Mouse (Mus musculus) MEL (cell line): Measurements from ENCODE around the gene Slc17a5. TPM values are rescaled to one million over a fixed set of nuclear protein-coding genes. Genes with fewer than 3 reads are reported as not detected.

Experiments used
- DNase-seq: peaks from one replicate; pipeline ENCODE4 v3.0.0; 2011; ENCODE audit warnings: low read depth, low spot score
- H3K27ac ChIP-seq: 2 replicates; pipeline ENCODE4 v1.5.1; 2012; ENCODE audit warnings: low read depth, mild to moderate bottlenecking, control low read depth, low read length, moderate library complexity; ENCODE audit not compliant: control insufficient read depth
- H3K27me3 ChIP-seq, 2 experiments: fragments of 150-350 bp in 1 of 2; sonication (generic) in 1 of 2; 2 replicates each; pipeline ENCODE4 v1.6.1; 2012; ENCODE audit warnings: low read length in 2 of 2, mild to moderate bottlenecking in 2 of 2, improper control_type of control experiment in 1 of 2, moderate library complexity in 1 of 2; ENCODE audit not compliant: insufficient read depth in 2 of 2, control insufficient read depth in 1 of 2
- H3K36me3 ChIP-seq, 2 experiments: 2 replicates each; pipeline ENCODE4 v1.6.1; 2012 to 2014; ENCODE audit warnings: low read length in 2 of 2, improper control_type of control experiment in 1 of 2, inconsistent platforms in 1 of 2, mild to moderate bottlenecking in 1 of 2; ENCODE audit not compliant: insufficient read depth in 2 of 2, control insufficient read depth in 1 of 2
- H3K4me1 ChIP-seq, 2 experiments: fragments of 150-350 bp in 1 of 2; sonication (generic) in 1 of 2; 2 replicates each; pipeline ENCODE4 v1.6.1; 2012; ENCODE audit warnings: low read length in 2 of 2, improper control_type of control experiment in 1 of 2, mild to moderate bottlenecking in 1 of 2; ENCODE audit not compliant: insufficient read depth in 2 of 2, control insufficient read depth in 1 of 2
- H3K4me3 ChIP-seq, 2 experiments: fragments of 150-350 bp in 1 of 2; sonication (generic) in 1 of 2; 2 replicates each; pipeline ENCODE4 v1.5.1; 2012; ENCODE audit warnings: low read depth in 2 of 2, low read length in 2 of 2, mild to moderate bottlenecking in 2 of 2, moderate library complexity in 2 of 2, control low read depth in 1 of 2, improper control_type of control experiment in 1 of 2; ENCODE audit not compliant: control insufficient read depth in 1 of 2, insufficient read depth in 1 of 2
- H3K79me2 ChIP-seq: 2 replicates; pipeline ENCODE4 v1.6.1; 2012; ENCODE audit warnings: mild to moderate bottlenecking, low read length, moderate library complexity; ENCODE audit not compliant: control insufficient read depth, poor library complexity, insufficient read depth
- H3K9ac ChIP-seq: 2 replicates; pipeline ENCODE4 v1.6.1; 2012; ENCODE audit warnings: low read depth, mild to moderate bottlenecking, control low read depth, low read length, moderate library complexity; ENCODE audit not compliant: control insufficient read depth, poor library complexity, severe bottlenecking
- H3K9me3 ChIP-seq: fragments of 150-350 bp; sonication (generic); replicated peaks from 2 replicates; pipeline ENCODE4 v1.6.1; 2012; ENCODE audit warnings: mild to moderate bottlenecking, low read length, improper control_type of control experiment, moderate library complexity; ENCODE audit not compliant: insufficient read depth
- BHLHE40 ChIP-seq: IDR thresholded peaks from 2 replicates; pipeline ENCODE4 v1.6.1; 2012; ENCODE audit warnings: low read depth, mild to moderate bottlenecking, inconsistent platforms, low read length, improper control_type of control experiment, borderline replicate concordance
- CHD1 ChIP-seq: IDR thresholded peaks from 2 replicates; pipeline ENCODE4 v1.6.1; 2012; ENCODE audit warnings: low read depth, mild to moderate bottlenecking, inconsistent platforms, low read length, improper control_type of control experiment
- CHD2 ChIP-seq: IDR thresholded peaks from 2 replicates; pipeline ENCODE4 v1.6.1; 2011; ENCODE audit warnings: low read length, improper control_type of control experiment
- CTCF ChIP-seq, 3 experiments: IDR thresholded peaks in 2 of 3; conservative IDR thresholded peaks in 1 of 3; 2 replicates each; pipeline ENCODE4 v1.5.1; 2011 to 2012; ENCODE audit warnings: low read length in 3 of 3, low read depth in 2 of 3, mild to moderate bottlenecking in 2 of 3, improper control_type of control experiment in 1 of 3, inconsistent platforms in 1 of 3, mixed read lengths in 1 of 3, moderate library complexity in 1 of 3; ENCODE audit not compliant: control insufficient read depth in 1 of 3, insufficient read depth in 1 of 3, poor library complexity in 1 of 3, severe bottlenecking in 1 of 3
- E2F4 ChIP-seq: IDR thresholded peaks from 2 replicates; pipeline ENCODE4 v1.6.1; 2011; ENCODE audit warnings: low read depth, low read length, improper control_type of control experiment, borderline replicate concordance
- ELF1 ChIP-seq: IDR thresholded peaks from 2 replicates; pipeline ENCODE4 v1.6.1; 2014; ENCODE audit warnings: low read depth, mild to moderate bottlenecking, inconsistent platforms, low read length, improper control_type of control experiment, moderate library complexity
- EP300 ChIP-seq, 2 experiments: IDR thresholded peaks; 2 replicates each; pipeline ENCODE4 v1.6.1; 2011; ENCODE audit warnings: improper control_type of control experiment in 2 of 2, low read length in 2 of 2, low read depth in 1 of 2, mild to moderate bottlenecking in 1 of 2
- ETS1 ChIP-seq: IDR thresholded peaks from 2 replicates; pipeline ENCODE4 v1.6.1; 2012; ENCODE audit warnings: low read depth, mild to moderate bottlenecking, inconsistent platforms, low read length, improper control_type of control experiment, moderate library complexity
- GABPA ChIP-seq: IDR thresholded peaks from 2 replicates; pipeline ENCODE4 v1.6.1; 2012; ENCODE audit warnings: low read depth, mild to moderate bottlenecking, inconsistent platforms, low read length, improper control_type of control experiment, moderate library complexity
- HCFC1 ChIP-seq: IDR thresholded peaks from 2 replicates; pipeline ENCODE4 v1.6.1; 2012; ENCODE audit warnings: low read depth, mild to moderate bottlenecking, inconsistent platforms, low read length, improper control_type of control experiment, moderate library complexity
- JUND ChIP-seq: IDR thresholded peaks from 2 replicates; pipeline ENCODE4 v1.6.1; 2011; ENCODE audit warnings: low read depth, mild to moderate bottlenecking, improper control_type of control experiment, low read length
- MAFK ChIP-seq: IDR thresholded peaks from 2 replicates; pipeline ENCODE4 v1.6.1; 2011; ENCODE audit warnings: low read depth, mild to moderate bottlenecking, low read length, improper control_type of control experiment, borderline replicate concordance
- MAZ ChIP-seq: IDR thresholded peaks from 2 replicates; pipeline ENCODE4 v1.6.1; 2012; ENCODE audit warnings: low read depth, mild to moderate bottlenecking, inconsistent platforms, low read length, improper control_type of control experiment
- MEF2A ChIP-seq: IDR thresholded peaks from 2 replicates; pipeline ENCODE4 v1.6.1; 2014; ENCODE audit warnings: low read depth, mild to moderate bottlenecking, inconsistent platforms, low read length, improper control_type of control experiment; ENCODE audit not compliant: poor library complexity, insufficient replicate concordance, severe bottlenecking; ENCODE audit errors: extremely low read depth
- MXI1 ChIP-seq: IDR thresholded peaks from 2 replicates; pipeline ENCODE4 v1.6.1; 2011; ENCODE audit warnings: mild to moderate bottlenecking, low read depth, low read length, improper control_type of control experiment
- MYB ChIP-seq: IDR thresholded peaks from 2 replicates; pipeline ENCODE4 v1.6.1; 2011; ENCODE audit warnings: mild to moderate bottlenecking, low read depth, low read length, improper control_type of control experiment
- MYC ChIP-seq: IDR thresholded peaks from 2 replicates; pipeline ENCODE4 v1.6.1; 2011; ENCODE audit warnings: low read depth, mild to moderate bottlenecking, low read length, improper control_type of control experiment, moderate library complexity
- NELFE ChIP-seq: IDR thresholded peaks from 2 replicates; pipeline ENCODE4 v1.6.1; 2011; ENCODE audit warnings: low read depth, low read length, improper control_type of control experiment
- NRF1 ChIP-seq: IDR thresholded peaks from 2 replicates; pipeline ENCODE4 v1.6.1; 2014; ENCODE audit warnings: low read depth, mild to moderate bottlenecking, inconsistent platforms, low read length, improper control_type of control experiment, moderate library complexity; ENCODE audit not compliant: poor library complexity, insufficient read depth, severe bottlenecking
- POLR2A ChIP-seq, 2 experiments: IDR thresholded peaks; 2 replicates each; pipeline ENCODE4 v1.6.1; 2011 to 2012; ENCODE audit warnings: low read length in 2 of 2, mild to moderate bottlenecking in 2 of 2, control low read depth in 1 of 2, improper control_type of control experiment in 1 of 2, low read depth in 1 of 2, moderate library complexity in 1 of 2; ENCODE audit not compliant: control insufficient read depth in 1 of 2, insufficient read depth in 1 of 2, poor library complexity in 1 of 2
- POLR2AphosphoS2 ChIP-seq: IDR thresholded peaks from 2 replicates; pipeline ENCODE4 v1.6.1; 2011; ENCODE audit warnings: low read length, improper control_type of control experiment
- POLR2AphosphoS5 ChIP-seq: IDR thresholded peaks from 2 replicates; pipeline ENCODE4 v1.6.1; 2012; ENCODE audit warnings: low read depth, borderline replicate concordance, mild to moderate bottlenecking, inconsistent platforms, low read length, moderate library complexity, mixed read lengths
- RAD21 ChIP-seq: IDR thresholded peaks from 2 replicates; pipeline ENCODE4 v1.6.1; 2011; ENCODE audit warnings: mild to moderate bottlenecking, low read depth, low read length, improper control_type of control experiment
- SIN3A ChIP-seq: IDR thresholded peaks from 2 replicates; pipeline ENCODE4 v1.6.1; 2012; ENCODE audit warnings: low read length, improper control_type of control experiment, inconsistent platforms
- SMC3 ChIP-seq: IDR thresholded peaks from 2 replicates; pipeline ENCODE4 v1.6.1; 2011; ENCODE audit warnings: low read depth, low read length, improper control_type of control experiment
- TAL1 ChIP-seq: IDR thresholded peaks from 2 replicates; pipeline ENCODE4 v1.6.1; 2012; ENCODE audit warnings: mild to moderate bottlenecking, inconsistent platforms, low read length, moderate library complexity, mixed read lengths
- TBP ChIP-seq: IDR thresholded peaks from 2 replicates; pipeline ENCODE4 v1.8.0; 2011; ENCODE audit warnings: low read depth, low read length, improper control_type of control experiment
- TCF12 ChIP-seq: IDR thresholded peaks from 2 replicates; pipeline ENCODE4 v1.6.1; 2014; ENCODE audit warnings: low read depth, mild to moderate bottlenecking, inconsistent platforms, low read length, improper control_type of control experiment, moderate library complexity
- UBTF ChIP-seq: IDR thresholded peaks from 2 replicates; pipeline ENCODE4 v1.6.1; 2012; ENCODE audit warnings: low read depth, mild to moderate bottlenecking, inconsistent platforms, low read length, improper control_type of control experiment, moderate library complexity, borderline replicate concordance; ENCODE audit not compliant: insufficient read depth
- USF1 ChIP-seq: IDR thresholded peaks from 2 replicates; pipeline ENCODE4 v1.6.1; 2014; ENCODE audit warnings: low read depth, mild to moderate bottlenecking, inconsistent platforms, low read length, improper control_type of control experiment, moderate library complexity
- USF2 ChIP-seq, 2 experiments: IDR thresholded peaks; 2 replicates each; pipeline ENCODE4 v1.6.1; 2011 to 2012; ENCODE audit warnings: improper control_type of control experiment in 2 of 2, low read length in 2 of 2, borderline replicate concordance in 1 of 2, inconsistent platforms in 1 of 2, low read depth in 1 of 2, mild to moderate bottlenecking in 1 of 2; ENCODE audit not compliant: insufficient read depth in 1 of 2
- ZKSCAN1 ChIP-seq: IDR thresholded peaks from 2 replicates; pipeline ENCODE4 v1.6.1; 2012; ENCODE audit warnings: low read depth, mild to moderate bottlenecking, inconsistent platforms, low read length, improper control_type of control experiment, moderate library complexity
- ZMIZ1 ChIP-seq: IDR thresholded peaks from 2 replicates; pipeline ENCODE4 v1.6.1; 2012; ENCODE audit warnings: low read depth, mild to moderate bottlenecking, inconsistent platforms, low read length, improper control_type of control experiment, moderate library complexity
- ZNF384 ChIP-seq: IDR thresholded peaks from 2 replicates; pipeline ENCODE4 v1.6.1; 2012; ENCODE audit warnings: low read depth, mild to moderate bottlenecking, inconsistent platforms, low read length, improper control_type of control experiment
- polyA plus RNA-seq, 2 experiments: library from polyadenylated mRNA; stranded (reverse) in 1 of 2; unstranded in 1 of 2; fragments of >175 nt in 1 of 2; fragments of >200 nt in 1 of 2; gene quantifications; 2 replicates each; pipeline versions ENCODE4 v1.2.1 to v1.2.4; 2012; ENCODE audit warnings: low replicate concordance in 2 of 2, low read depth in 1 of 2; ENCODE audit not compliant: insufficient read length in 2 of 2, insufficient read depth in 1 of 2, missing spikeins in 1 of 2
- total RNA-seq: library from RNA; depleted of rRNA; stranded (reverse); fragments of 300-350 nt; gene quantifications from 2 replicates; pipeline ENCODE4 v1.2.3, GENCODE M21; 2012; rRNA removed

Gene Slc17a5
- total RNA-seq: 3.1 and 3.5 TPM in 2 replicates
- polyA plus RNA-seq: 1 to 10 TPM in 1 of 2 experiments, not detected in 1; 4.1 TPM

GRCm38 (mm10) chr9:78587914-78588313, at the start of gene Slc17a5:
Slc17a5 (minus strand) TSS chr9:78588041.
- H3K4me3 ChIP-seq: peak within 1 kb of the TSS; percentile 85 to 95
- no peaks in the 10 kb centered on the region for H3K27me3 ChIP-seq
- H3K27ac ChIP-seq: peak within 1 kb of the TSS; percentile 55
- peak within 1 kb of the TSS; percentile 85 for H3K9ac ChIP-seq
- no peaks in the 10 kb centered on the region; the same call in 1 of the 2 replicates for H3K79me2 ChIP-seq
- H3K36me3 ChIP-seq: peaks cover 0 to 8% of the 10 kb centered on the region in 2 experiments; a peak in 2 of 4 replicates
- no peaks in the 10 kb centered on the region for H3K9me3 ChIP-seq
- DNase-seq: peak; percentile 97
- peaks cover 0 to 7% of the 10 kb centered on the region in 2 experiments; a peak in 1 of 4 replicates for H3K4me1 ChIP-seq
- TF ChIP-seq ELF1: peak; percentile 66; the same call in 1 of the 2 replicates
- TF ChIP-seq GABPA: no peak
- no peak for TF ChIP-seq SMC3
- TF ChIP-seq MXI1: peak; percentile 36; the same call in 1 of the 2 replicates
- peak; percentile 36; the same call in 1 of the 2 replicates for TF ChIP-seq TCF12
- no peak for TF ChIP-seq BHLHE40
- no peak for TF ChIP-seq MEF2A
- no peak for TF ChIP-seq CHD2
- peak in 1 of 2 experiments; percentile 74; a peak in 2 of 4 replicates for TF ChIP-seq POLR2A (IDR thresholded peaks at IDR 0.05; ENCODE audit: control insufficient read depth in 1 of 2, insufficient read depth in 1 of 2, low read depth in 1 of 2, low read length in 2 of 2, poor library complexity in 1 of 2)
- TF ChIP-seq MAZ: no peak
- TF ChIP-seq CHD1: no peak
- 0 out of 2 replicates have a peak, but pooled peaks have one; percentile 49 for TF ChIP-seq ZMIZ1
- TF ChIP-seq POLR2AphosphoS5: no peak
- TF ChIP-seq JUND: no peak
- TF ChIP-seq SIN3A: peak; percentile 71
- no peak for TF ChIP-seq ZKSCAN1
- TF ChIP-seq POLR2AphosphoS2: no peak; the same call in 1 of the 2 replicates
- TF ChIP-seq RAD21: no peak
- no peak for TF ChIP-seq CTCF (IDR thresholded peaks at IDR 0.05 in 2 of 3, conservative IDR thresholded peaks at IDR 0.05 in 1 of 3; ENCODE audit: control insufficient read depth in 1 of 3, insufficient read depth in 1 of 3, low read depth in 2 of 3, low read length in 3 of 3, poor library complexity in 1 of 3, severe bottlenecking in 1 of 3)
- TF ChIP-seq NELFE: peak; percentile 47
- TF ChIP-seq ETS1: 0 out of 2 replicates have a peak, but pooled peaks have one; percentile 14
- TF ChIP-seq EP300 (IDR thresholded peaks at IDR 0.05; ENCODE audit: low read depth in 1 of 2, low read length in 2 of 2): no peak
- TF ChIP-seq NRF1: peak; percentile 51; the same call in 1 of the 2 replicates
- TF ChIP-seq ZNF384: no peak
- no peak for TF ChIP-seq USF2 (IDR thresholded peaks at IDR 0.05; ENCODE audit: borderline replicate concordance in 1 of 2, insufficient read depth in 1 of 2, low read depth in 1 of 2, low read length in 2 of 2)
- TF ChIP-seq UBTF: 0 out of 2 replicates have a peak, but pooled peaks have one; percentile 63
- TF ChIP-seq TBP: 0 out of 2 replicates have a peak, but pooled peaks have one; percentile 6
- no peak for TF ChIP-seq MAFK
- no peak for TF ChIP-seq TAL1
- TF ChIP-seq MYB: no peak
- no peak for TF ChIP-seq MYC
- TF ChIP-seq E2F4: peak; percentile 78; the same call in 1 of the 2 replicates
- peak; percentile 94 for TF ChIP-seq HCFC1
- no peak for TF ChIP-seq USF1
